Mouse (Mus musculus): Measurements from ENCODE around the gene Bri3. TPM values are rescaled to one million over a fixed set of nuclear protein-coding genes. Genes with fewer than 3 reads are reported as not detected.
A peak's percentile ranks its signal among the peaks of the same experiment; 100 is the strongest.

The Bri3 gene
- polyA plus RNA-seq, 1 experiment: 164 TPM

GRCm38 (mm10) chr5:144372177-144372576 lies 127.9 kb downstream of the Bri3 start:
- H3K4me3 ChIP-seq (replicated peaks; ENCODE audit: extremely low read depth, low read depth, low read length): no peak overlapping the region
- WGBS: 35% methylated on average over 2 of the region's 2 CpGs
- no peak for DNase-seq
- TF ChIP-seq POLR2A (IDR thresholded peaks at IDR 0.05; ENCODE audit: borderline replicate concordance, extremely low read depth, low read depth, low read length) (no peak), CTCF (IDR thresholded peaks at IDR 0.05; ENCODE audit: insufficient read depth, low read length) (no peak)
- H3K4me1 ChIP-seq (ENCODE audit: control insufficient read depth, insufficient read depth, low read length): peaks cover 2% of the 10 kb centered on the region; the same call in 1 of the 2 replicates

DNA sequence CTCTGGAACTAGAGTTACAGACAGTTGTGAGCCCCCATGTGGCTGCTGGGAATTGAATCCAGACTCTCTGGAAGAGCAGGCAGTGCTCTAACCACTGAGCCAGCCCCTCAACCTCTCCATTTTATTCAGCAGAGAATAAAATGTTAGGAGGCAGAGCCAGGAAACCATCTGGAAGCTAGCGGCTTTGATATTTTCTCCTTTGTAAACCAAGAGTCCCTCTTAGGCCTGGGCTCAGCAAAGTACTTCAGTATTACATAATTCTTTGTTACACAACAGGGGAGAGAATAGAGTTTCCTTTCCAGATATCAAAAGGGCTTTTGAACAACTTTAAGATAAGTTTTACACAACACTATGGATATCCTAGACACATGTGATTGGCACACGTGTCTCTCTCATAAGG lies 128.6 kb downstream of the Bri3 start:
- no peak overlapping the region for H3K4me3 ChIP-seq (replicated peaks; ENCODE audit: extremely low read depth, low read depth, low read length)
- H3K4me1 ChIP-seq (ENCODE audit: control insufficient read depth, insufficient read depth, low read length): peaks cover 2% of the 10 kb centered on the region; the same call in 1 of the 2 replicates
- peak; percentile 27 for DNase-seq
- no peak for TF ChIP-seq POLR2A (IDR thresholded peaks at IDR 0.05; ENCODE audit: borderline replicate concordance, extremely low read depth, low read depth, low read length)
- no peak for TF ChIP-seq CTCF (IDR thresholded peaks at IDR 0.05; ENCODE audit: insufficient read depth, low read length)
- 50% methylated on average over 2 of the region's 2 CpGs for WGBS

DNA sequence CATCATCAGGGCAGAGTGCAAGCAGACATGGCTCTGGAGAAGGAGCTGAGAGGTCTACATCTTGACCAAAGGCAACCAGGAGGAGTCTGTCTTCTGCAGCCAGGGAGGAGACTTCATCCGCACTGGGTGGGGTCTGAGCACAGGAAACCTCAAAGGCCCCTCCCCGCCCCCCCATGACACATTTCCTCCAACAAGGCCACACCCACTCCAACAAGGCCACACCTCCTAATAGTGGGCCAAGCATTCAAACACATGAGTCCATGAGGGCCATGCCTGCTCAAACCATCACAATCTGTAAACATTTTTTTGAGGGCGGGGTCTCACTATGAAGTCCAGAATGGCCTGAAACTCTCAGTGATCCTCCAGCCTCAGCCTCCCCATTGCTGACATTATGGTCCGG lies 135.2 kb downstream of the Bri3 start:
- whole genome bisulfite sequencing: 82% methylated on average over 4 of the region's 4 CpGs
- Histone ChIP-seq H3K4me1 (ENCODE audit: control insufficient read depth, insufficient read depth, low read length) (no peaks in the 10 kb centered on the region), H3K4me3 (replicated peaks; ENCODE audit: extremely low read depth, low read depth, low read length) (no peak overlapping the region)
- no peak for DNase-seq
- TF ChIP-seq CTCF (IDR thresholded peaks at IDR 0.05; ENCODE audit: insufficient read depth, low read length): no peak
- no peak for TF ChIP-seq POLR2A (IDR thresholded peaks at IDR 0.05; ENCODE audit: borderline replicate concordance, extremely low read depth, low read depth, low read length)

DNA sequence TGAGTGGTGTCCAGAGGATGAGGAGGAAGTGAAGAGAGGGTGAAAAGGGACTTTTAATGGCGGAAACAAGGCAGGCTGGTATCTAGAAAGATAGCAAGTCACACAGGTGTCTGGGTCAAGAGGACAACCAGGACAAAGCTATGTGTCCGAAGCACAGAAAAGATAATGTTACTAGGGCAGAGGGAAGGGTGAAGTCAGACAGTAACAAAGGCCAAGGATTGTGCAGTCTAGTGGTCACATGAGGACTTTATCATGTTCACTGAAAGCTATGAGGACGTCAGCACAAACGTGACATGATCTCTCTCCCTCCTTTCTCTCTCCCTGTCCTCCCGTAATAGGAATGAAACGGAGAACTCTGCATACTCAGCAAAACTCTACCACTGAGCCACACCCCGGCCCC lies 136.5 kb downstream of the Bri3 start:
- WGBS: 82% methylated on average over 7 of the region's 7 CpGs
- no peak for DNase-seq
- TF ChIP-seq CTCF (IDR thresholded peaks at IDR 0.05; ENCODE audit: insufficient read depth, low read length) (no peak), POLR2A (IDR thresholded peaks at IDR 0.05; ENCODE audit: borderline replicate concordance, extremely low read depth, low read depth, low read length) (no peak)

GRCm38 (mm10) chr5:144381782-144382181 lies 137.5 kb downstream of the Bri3 start:
- WGBS: 71% methylated on average over 3 of the region's 3 CpGs
- no peak for TF ChIP-seq CTCF (IDR thresholded peaks at IDR 0.05; ENCODE audit: insufficient read depth, low read length)
- no peak for TF ChIP-seq POLR2A (IDR thresholded peaks at IDR 0.05; ENCODE audit: borderline replicate concordance, extremely low read depth, low read depth, low read length)
- DNase-seq: no peak
- Histone ChIP-seq H3K4me3 (replicated peaks; ENCODE audit: extremely low read depth, low read depth, low read length) (no peak overlapping the region), H3K4me1 (ENCODE audit: control insufficient read depth, insufficient read depth, low read length) (no peaks in the 10 kb centered on the region)

More for the DNA sequence above, 136.5 kb downstream of the Bri3 start:
- H3K4me1 ChIP-seq (ENCODE audit: control insufficient read depth, insufficient read depth, low read length): no peaks in the 10 kb centered on the region
- H3K4me3 ChIP-seq (replicated peaks; ENCODE audit: extremely low read depth, low read depth, low read length): no peak overlapping the region

- no peaks in the 10 kb centered on the region for H3K4me1 ChIP-seq (ENCODE audit: control insufficient read depth, insufficient read depth, low read length)
- TF ChIP-seq CTCF (IDR thresholded peaks at IDR 0.05; ENCODE audit: insufficient read depth, low read length): peak; percentile 37
- no peak for TF ChIP-seq POLR2A (IDR thresholded peaks at IDR 0.05; ENCODE audit: borderline replicate concordance, extremely low read depth, low read depth, low read length)
- WGBS: 63% methylated on average over 3 of the region's 3 CpGs
- H3K4me3 ChIP-seq (replicated peaks; ENCODE audit: extremely low read depth, low read depth, low read length): no peak overlapping the region
- DNase-seq: no peak
These were observed 139.7 kb downstream of the Bri3 start for GRCm38 (mm10) chr5:144383936-144384335.

DNA sequence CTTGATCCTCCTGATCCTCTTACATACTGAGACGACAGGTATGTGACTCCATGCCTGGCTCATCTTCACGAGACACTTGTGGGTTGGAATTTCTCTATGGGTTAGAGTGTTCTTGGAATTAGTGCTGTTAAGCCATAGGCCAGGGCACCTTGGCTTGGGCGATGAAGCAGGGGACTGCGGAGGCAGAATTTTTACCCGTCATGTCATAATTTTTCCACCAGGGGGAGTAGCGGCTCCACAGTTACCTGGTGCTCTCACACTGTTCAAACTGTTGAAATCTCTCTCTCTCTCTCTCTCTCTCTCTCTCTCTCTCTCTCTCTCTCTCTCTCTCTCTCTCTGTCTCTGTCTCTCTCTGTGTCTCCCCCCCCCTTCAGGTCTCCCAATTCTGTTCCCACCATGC lies 143.6 kb downstream of the Bri3 start:
- WGBS: 9% methylated on average over 6 of the region's 6 CpGs
- H3K4me3 ChIP-seq (replicated peaks; ENCODE audit: extremely low read depth, low read depth, low read length): no peak overlapping the region
- DNase-seq: peak; percentile 39
- TF ChIP-seq CTCF (IDR thresholded peaks at IDR 0.05; ENCODE audit: insufficient read depth, low read length) (peak; percentile 52), POLR2A (IDR thresholded peaks at IDR 0.05; ENCODE audit: borderline replicate concordance, extremely low read depth, low read depth, low read length) (no peak)
- H3K4me1 ChIP-seq (ENCODE audit: control insufficient read depth, insufficient read depth, low read length): no peaks in the 10 kb centered on the region

GRCm38 (mm10) chr5:144394142-144394541 lies 149.9 kb downstream of the Bri3 start:
- Histone ChIP-seq H3K4me3 (replicated peaks; ENCODE audit: extremely low read depth, low read depth, low read length) (no peak overlapping the region), H3K4me1 (ENCODE audit: control insufficient read depth, insufficient read depth, low read length) (no peaks in the 10 kb centered on the region)
- TF ChIP-seq POLR2A (IDR thresholded peaks at IDR 0.05; ENCODE audit: borderline replicate concordance, extremely low read depth, low read depth, low read length) (no peak), CTCF (IDR thresholded peaks at IDR 0.05; ENCODE audit: insufficient read depth, low read length) (no peak)
- no peak for DNase-seq
- 92% methylated on average over 2 of the region's 2 CpGs for WGBS

DNA sequence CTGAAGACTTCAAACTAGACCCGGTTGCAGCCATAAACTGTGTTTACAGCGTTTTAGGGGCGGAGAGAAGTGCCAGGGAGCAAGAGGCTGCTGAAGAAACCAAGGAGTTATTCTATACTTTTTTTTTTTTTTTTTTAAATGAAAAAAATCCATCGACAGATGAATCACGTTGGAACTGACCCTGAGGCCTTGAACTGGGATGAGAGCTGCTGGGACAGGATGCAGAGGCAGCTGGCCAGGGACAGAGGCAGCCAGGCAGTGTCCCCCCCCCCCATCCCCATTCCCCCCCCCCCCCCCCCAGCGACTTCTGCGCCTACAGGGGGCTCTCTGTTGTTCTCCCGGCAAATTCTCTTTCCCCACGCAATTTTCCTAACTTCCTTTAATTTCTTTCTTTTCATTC lies 153.3 kb downstream of the Bri3 start:
- TF ChIP-seq POLR2A (IDR thresholded peaks at IDR 0.05; ENCODE audit: borderline replicate concordance, extremely low read depth, low read depth, low read length): no peak
- TF ChIP-seq CTCF (IDR thresholded peaks at IDR 0.05; ENCODE audit: insufficient read depth, low read length): no peak
- 18% methylated on average over 5 of the region's 9 CpGs for WGBS
- H3K4me1 ChIP-seq (ENCODE audit: control insufficient read depth, insufficient read depth, low read length): no peaks in the 10 kb centered on the region
- H3K4me3 ChIP-seq (replicated peaks; ENCODE audit: extremely low read depth, low read depth, low read length): no peak overlapping the region
- no peak for DNase-seq

DNA sequence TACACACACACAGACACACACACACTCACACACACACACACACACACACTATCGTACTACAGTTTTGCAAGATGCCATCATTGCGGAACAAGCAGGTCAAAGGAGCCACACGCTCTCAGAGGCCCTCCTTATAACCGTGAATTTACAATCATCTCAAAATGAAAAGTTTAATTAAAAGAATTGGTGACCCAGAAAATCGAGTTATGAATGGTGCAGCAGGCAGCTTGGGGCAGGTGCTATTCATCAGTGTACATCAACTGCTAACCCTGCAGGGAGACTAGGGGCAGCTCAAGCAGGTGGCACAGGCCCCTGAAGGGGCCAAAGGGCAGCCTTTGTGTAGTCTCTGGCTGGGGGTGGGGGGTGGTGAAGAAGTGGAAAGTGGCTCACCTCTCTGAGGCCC lies 156.6 kb downstream of the Bri3 start:
- no peak for DNase-seq
- 82% methylated on average over 5 of the region's 5 CpGs for WGBS
- TF ChIP-seq CTCF (IDR thresholded peaks at IDR 0.05; ENCODE audit: insufficient read depth, low read length) (no peak), POLR2A (IDR thresholded peaks at IDR 0.05; ENCODE audit: borderline replicate concordance, extremely low read depth, low read depth, low read length) (no peak)
- no peaks in the 10 kb centered on the region for H3K4me1 ChIP-seq (ENCODE audit: control insufficient read depth, insufficient read depth, low read length)
- H3K4me3 ChIP-seq (replicated peaks; ENCODE audit: extremely low read depth, low read depth, low read length): no peak overlapping the region

All from lung, adult 2 months (tissue).